ENCODE assay signal across 14 mouse cellular contexts in the genomic region with DNA sequence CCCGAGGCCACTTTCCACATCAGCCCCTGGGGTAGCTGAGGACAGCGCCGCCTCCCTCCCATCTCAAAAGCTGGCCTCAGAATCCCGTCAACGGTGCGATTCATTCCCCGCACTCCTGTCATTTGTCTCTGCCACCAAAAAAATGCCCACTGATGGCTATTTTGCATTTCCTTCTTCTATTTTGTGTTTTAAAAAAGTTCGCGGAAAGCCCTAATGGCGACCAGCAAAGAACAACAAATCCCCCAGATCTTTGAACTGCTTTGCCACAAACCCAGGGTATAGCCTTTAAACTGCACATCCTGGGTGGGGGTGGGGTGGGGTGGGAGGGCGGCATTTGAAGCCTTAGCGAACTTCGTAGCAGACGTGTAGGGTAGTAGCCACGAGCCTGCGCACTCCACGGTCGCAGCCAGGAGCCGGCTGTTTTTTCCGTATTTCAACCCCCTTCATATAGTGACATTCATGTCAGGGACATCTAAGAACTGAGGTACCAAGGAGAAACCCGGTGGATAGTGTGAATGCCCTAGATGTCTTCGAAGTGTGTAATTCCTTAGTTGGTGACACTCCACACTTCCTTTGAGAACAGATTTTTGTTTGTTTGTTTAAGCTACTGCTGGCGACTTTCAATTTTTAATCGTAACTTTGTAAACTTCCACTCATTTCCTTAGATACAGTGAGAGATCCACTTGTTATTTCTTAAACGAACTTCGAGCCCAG. TPM values are rescaled to one million over a fixed set of nuclear protein-coding genes. Genes with fewer than 3 reads are reported as not detected.
DNase-seq lines count a peak whose midpoint lies in the region; ATAC-seq lines count a peak whose summit lies in the region.
"Had no signal": no experiment of that assay in that cellular context is flagged by ENCODE, and none has a peak within 500 bp of the region (broad histone marks: within the 10 kb centered on the region; RNA-seq: fewer than 3 reads in every experiment).

No protein-coding gene starts in this region.

- no peak overlapping the region for H3K4me3 ChIP-seq in hindbrain, embryonic 11.5 days (ENCODE audit: low read depth, low read length)
- no peak overlapping the region for H3K4me3 ChIP-seq in hindbrain, embryonic 13.5 days
- no peak overlapping the region for H3K4me3 ChIP-seq in neural tube, embryonic 15.5 days (replicated peaks)
- no peak overlapping the region for H3K4me3 ChIP-seq in embryonic facial prominence, embryonic 11.5 days (ENCODE audit: low read depth, low read length)
- no peak overlapping the region for H3K4me3 ChIP-seq in neural tube, embryonic 11.5 days (ENCODE audit: low read depth, low read length)
- H3K4me3 ChIP-seq: hindbrain, embryonic 15.5 days; liver, embryonic 15.5 days had no signal

- no peaks in the 10 kb centered on the region for H3K9me3 ChIP-seq in hindbrain, embryonic 11.5 days (ENCODE audit: control insufficient read depth, low read length)
- H3K9me3 ChIP-seq in hindbrain, embryonic 13.5 days, result no peaks in the 10 kb centered on the region
- H3K9me3 ChIP-seq in neural tube, embryonic 15.5 days (replicated peaks), result no peaks in the 10 kb centered on the region
- no peaks in the 10 kb centered on the region for H3K9me3 ChIP-seq in embryonic facial prominence, embryonic 11.5 days (replicated peaks; ENCODE audit: control insufficient read depth, low read length)
- H3K9me3 ChIP-seq in neural tube, embryonic 11.5 days (ENCODE audit: control insufficient read depth, low read length), result no peaks in the 10 kb centered on the region
- H3K9me3 ChIP-seq: hindbrain, embryonic 15.5 days; liver, embryonic 15.5 days had no signal

- H3K27me3 ChIP-seq in hindbrain, embryonic 11.5 days (ENCODE audit: control insufficient read depth, insufficient read depth, low read length), result peaks cover 86% of the 10 kb centered on the region
- H3K27me3 ChIP-seq in hindbrain, embryonic 13.5 days, result peaks cover 94% of the 10 kb centered on the region
- peaks cover 93% of the 10 kb centered on the region for H3K27me3 ChIP-seq in neural tube, embryonic 15.5 days (replicated peaks)
- peaks cover 59% of the 10 kb centered on the region for H3K27me3 ChIP-seq in embryonic facial prominence, embryonic 11.5 days (ENCODE audit: control insufficient read depth, insufficient read depth, low read length)
- H3K27me3 ChIP-seq in neural tube, embryonic 11.5 days (ENCODE audit: control insufficient read depth, insufficient read depth, low read length), result peaks cover 83% of the 10 kb centered on the region

- 2% methylated on average over 26 of the region's 26 CpGs for WGBS in hindbrain, embryonic 11.5 days
- under 1% methylated on average over 26 of the region's 26 CpGs for WGBS in hindbrain, embryonic 13.5 days
- WGBS in neural tube, embryonic 15.5 days, result 1% methylated on average over 26 of the region's 26 CpGs
- WGBS in embryonic facial prominence, embryonic 11.5 days, result 1% methylated on average over 26 of the region's 26 CpGs
- 1% methylated on average over 26 of the region's 26 CpGs for WGBS in neural tube, embryonic 11.5 days

- ATAC-seq in hindbrain, embryonic 11.5 days (ENCODE audit: low FRiP score), result no peak
- ATAC-seq in hindbrain, embryonic 13.5 days (ENCODE audit: low FRiP score), result no peak
- no peak for ATAC-seq in neural tube, embryonic 15.5 days (ENCODE audit: low FRiP score)
- ATAC-seq in embryonic facial prominence, embryonic 11.5 days (replicated peaks; ENCODE audit: insufficient number of reproducible peaks, low FRiP score, low TSS enrichment, low read depth), result no peak
- no peak for ATAC-seq in neural tube, embryonic 11.5 days (ENCODE audit: insufficient read depth, low FRiP score, low TSS enrichment)
- ATAC-seq: CD4-positive, CD25-positive, alpha-beta regulatory T cell, adult 4 months had no signal

- DNase-seq in hindbrain, embryonic 11.5 days (ENCODE audit: low spot score), result peak; percentile 67
- DNase-seq in neural tube, embryonic 10.5 days (ENCODE audit: extremely low spot score, low spot score), result peak; percentile 62
- peak; percentile 37 for DNase-seq in embryonic facial prominence, embryonic 11.5 days (ENCODE audit: low spot score)
- DNase-seq in neural tube, embryonic 11.5 days (ENCODE audit: low spot score), result peak; percentile 44
- no peak for DNase-seq in layer of hippocampus, postnatal 10 days (ENCODE audit: low spot score in 2 of 2)
- DNase-seq in right cerebral cortex, adult 18-20 months, result no peak
- DNase-seq: adrenal gland, postnatal 25 days; kidney, postnatal 10 days; lung, postnatal 36 days had no signal

- H3K4me2 ChIP-seq in hindbrain, embryonic 11.5 days (replicated peaks; ENCODE audit: low read depth, low read length), result no peak overlapping the region
- no peak overlapping the region for H3K4me2 ChIP-seq in hindbrain, embryonic 13.5 days
- H3K4me2 ChIP-seq in neural tube, embryonic 15.5 days, result no peak overlapping the region
- H3K4me2 ChIP-seq in embryonic facial prominence, embryonic 11.5 days (ENCODE audit: low read depth, low read length), result no peak overlapping the region
- no peak overlapping the region for H3K4me2 ChIP-seq in neural tube, embryonic 11.5 days (ENCODE audit: low read depth)
- H3K4me2 ChIP-seq: hindbrain, embryonic 15.5 days; liver, embryonic 15.5 days had no signal

- H3K36me3 ChIP-seq in hindbrain, embryonic 11.5 days (ENCODE audit: control insufficient read depth, insufficient read depth, low read length), result no peaks in the 10 kb centered on the region
- no peaks in the 10 kb centered on the region for H3K36me3 ChIP-seq in hindbrain, embryonic 13.5 days
- H3K36me3 ChIP-seq in neural tube, embryonic 15.5 days, result no peaks in the 10 kb centered on the region
- no peaks in the 10 kb centered on the region for H3K36me3 ChIP-seq in embryonic facial prominence, embryonic 11.5 days (replicated peaks; ENCODE audit: control insufficient read depth, insufficient read depth, low read depth, low read length)
- no peaks in the 10 kb centered on the region for H3K36me3 ChIP-seq in neural tube, embryonic 11.5 days (ENCODE audit: control insufficient read depth, insufficient read depth, low read length)
- H3K36me3 ChIP-seq: hindbrain, embryonic 15.5 days; liver, embryonic 15.5 days had no signal

- no peak overlapping the region for H3K9ac ChIP-seq in hindbrain, embryonic 11.5 days (ENCODE audit: low read depth, low read length)
- no peak overlapping the region for H3K9ac ChIP-seq in hindbrain, embryonic 13.5 days
- H3K9ac ChIP-seq in neural tube, embryonic 15.5 days (replicated peaks), result no peak overlapping the region
- H3K9ac ChIP-seq in embryonic facial prominence, embryonic 11.5 days (replicated peaks; ENCODE audit: low read length), result no peak overlapping the region
- no peak overlapping the region for H3K9ac ChIP-seq in neural tube, embryonic 11.5 days (ENCODE audit: low read length)
- H3K9ac ChIP-seq: hindbrain, embryonic 15.5 days; liver, embryonic 15.5 days had no signal

- no peak overlapping the region for H3K27ac ChIP-seq in hindbrain, embryonic 11.5 days (ENCODE audit: low read depth, low read length)
- H3K27ac ChIP-seq in hindbrain, embryonic 13.5 days, result no peak overlapping the region
- H3K27ac ChIP-seq in neural tube, embryonic 15.5 days (replicated peaks), result no peak overlapping the region
- H3K27ac ChIP-seq in embryonic facial prominence, embryonic 11.5 days (replicated peaks; ENCODE audit: low read depth, low read length), result no peak overlapping the region
- H3K27ac ChIP-seq in neural tube, embryonic 11.5 days (ENCODE audit: low read depth, low read length), result no peak overlapping the region
- H3K27ac ChIP-seq: hindbrain, embryonic 15.5 days; liver, embryonic 15.5 days had no signal

- 0 out of 2 replicates have a peak, but pooled peaks cover 2% of the 10 kb centered on the region for H3K4me1 ChIP-seq in hindbrain, embryonic 11.5 days (replicated peaks; ENCODE audit: control insufficient read depth, insufficient read depth, low read length)
- H3K4me1 ChIP-seq in hindbrain, embryonic 13.5 days (replicated peaks), result 0 out of 2 replicates have a peak, but pooled peaks cover 3% of the 10 kb centered on the region
- no peaks in the 10 kb centered on the region for H3K4me1 ChIP-seq in neural tube, embryonic 15.5 days
- H3K4me1 ChIP-seq in embryonic facial prominence, embryonic 11.5 days (ENCODE audit: control insufficient read depth, insufficient read depth, low read length), result no peaks in the 10 kb centered on the region; the same call in 1 of the 2 replicates
- H3K4me1 ChIP-seq in neural tube, embryonic 11.5 days (ENCODE audit: control insufficient read depth, insufficient read depth, low read length), result peaks cover 4% of the 10 kb centered on the region; the same call in 1 of the 2 replicates
- H3K4me1 ChIP-seq: hindbrain, embryonic 15.5 days had no signal

RNA-seq across cellular contexts. Expression of a gene that starts 10.5 kb away (rescaled TPM):
- 0.35 and 0.39 TPM in 2 replicates for polyA plus RNA-seq in hindbrain, embryonic 11.5 days (2014; fragmentation: Nextera tagmentation; extraction: Ambion mirVana)
- 0.08 TPM in 1 of 2 replicates, not detected in the other for polyA plus RNA-seq in hindbrain, embryonic 13.5 days (2015; fragmentation: Nextera tagmentation; extraction: Ambion mirVana)
- polyA plus RNA-seq in neural tube, embryonic 15.5 days (2015; fragmentation: Nextera tagmentation; extraction: Ambion mirVana), result 0.06 TPM in 1 of 2 replicates, not detected in the other
- 3.0 and 3.9 TPM in 2 replicates for polyA plus RNA-seq in embryonic facial prominence, embryonic 11.5 days (2014; fragmentation: Nextera tagmentation; extraction: Ambion mirVana)
- polyA plus RNA-seq in neural tube, embryonic 11.5 days (2014; fragmentation: Nextera tagmentation; extraction: Ambion mirVana), result 0.16 and 0.35 TPM in 2 replicates
- under 1 TPM; 0.09 to 0.65 TPM for total RNA-seq in layer of hippocampus, postnatal 10 days (2021)
- total RNA-seq: adrenal gland, postnatal 25 days had no signal
- polyA plus RNA-seq: CD4-positive, CD25-positive, alpha-beta regulatory T cell, adult 4 months; liver, embryonic 15.5 days had no signal

Comparison
In these comparisons a context has a peak if more than half of its experiments do, and no peak if none do; other contexts are left out.
1. DNase-seq: peak in hindbrain, embryonic 11.5 days (single experiment), neural tube, embryonic 10.5 days (single experiment), embryonic facial prominence, embryonic 11.5 days (single experiment) and neural tube, embryonic 11.5 days (single experiment); none in layer of hippocampus, postnatal 10 days (0 of 2) and right cerebral cortex, adult 18-20 months (single experiment).